Mouse (Mus musculus): Measurements from ENCODE around the gene Lifr.

The Lifr gene

DNA sequence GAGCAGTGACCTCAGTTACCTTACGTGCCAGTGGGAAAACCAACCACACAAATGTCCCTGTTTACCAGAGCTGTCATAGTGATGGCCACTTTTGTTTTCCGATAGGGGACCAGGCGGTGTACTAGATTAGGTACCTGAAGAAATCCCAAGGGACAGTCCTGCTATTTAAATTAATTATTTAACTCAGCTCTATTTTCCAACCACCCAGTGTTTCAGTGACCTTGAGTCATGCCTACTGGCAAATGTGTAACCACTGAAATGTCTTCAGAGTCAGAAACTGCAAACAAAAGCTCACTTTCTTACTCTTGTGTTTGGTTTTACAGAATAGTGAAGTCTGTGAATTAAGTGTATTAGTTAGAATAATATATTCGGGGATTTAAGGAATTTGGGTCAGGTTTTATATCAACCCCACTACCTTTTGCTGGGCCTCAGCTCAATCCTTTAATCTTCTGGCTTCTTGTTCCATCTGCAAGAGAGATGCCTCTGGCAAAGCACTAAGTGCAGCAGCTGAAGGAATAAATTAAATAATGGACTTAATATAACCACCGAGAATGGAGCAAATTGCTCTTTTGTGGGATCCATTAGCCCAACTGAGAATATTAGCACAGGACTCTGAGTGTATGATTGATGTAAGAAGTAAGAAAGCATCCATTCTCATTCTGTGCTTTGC lies 33.5 kb downstream of the Lifr start:
- Histone ChIP-seq H3K9me3 (ENCODE audit: low read length) (peaks cover 3% of the 10 kb centered on the region; the same call in 1 of the 2 replicates), H3K4me3 (replicated peaks; ENCODE audit: low read length) (no peak overlapping the region), H3K36me3 (ENCODE audit: insufficient read depth, low read length) (no peaks in the 10 kb centered on the region), H3K4me1 (replicated peaks; ENCODE audit: low read depth, low read length) (peaks cover 82% of the 10 kb centered on the region), H3K27me3 (ENCODE audit: insufficient read depth, low read length) (no peaks in the 10 kb centered on the region)
- no peak for TF ChIP-seq CTCF (conservative IDR thresholded peaks at IDR 0.05; ENCODE audit: low read length)
- TF ChIP-seq POU5F1 (IDR thresholded peaks at IDR 0.05; ENCODE audit: borderline replicate concordance, low read length) = no peak
- TF ChIP-seq NANOG (IDR thresholded peaks at IDR 0.05; ENCODE audit: borderline replicate concordance, low read length) = no peak

DNA sequence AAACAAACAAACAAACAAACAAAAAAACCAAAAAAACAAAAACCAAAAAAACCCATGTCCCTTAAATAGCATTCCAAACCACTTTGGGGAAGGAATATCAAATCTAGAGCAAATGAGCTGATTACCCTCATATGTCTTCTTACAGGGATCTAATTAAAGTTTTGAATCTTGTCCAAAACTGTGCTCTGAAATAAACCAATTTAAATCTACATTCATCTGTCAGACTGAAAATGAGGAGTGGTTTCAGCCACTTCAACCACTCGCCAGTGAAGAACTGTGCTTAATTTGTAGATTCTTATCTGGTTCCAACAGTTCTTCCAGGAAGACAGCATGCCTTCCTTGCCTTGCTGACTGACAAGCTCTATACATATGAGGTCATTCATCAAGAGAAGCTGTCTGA lies 35.8 kb downstream of the Lifr start:
- peaks cover 6% of the 10 kb centered on the region for H3K36me3 ChIP-seq (ENCODE audit: insufficient read depth, low read length)
- H3K27me3 ChIP-seq (ENCODE audit: insufficient read depth, low read length) = no peaks in the 10 kb centered on the region
- H3K9me3 ChIP-seq (ENCODE audit: low read length) = peaks cover 3% of the 10 kb centered on the region; the same call in 1 of the 2 replicates

DNA sequence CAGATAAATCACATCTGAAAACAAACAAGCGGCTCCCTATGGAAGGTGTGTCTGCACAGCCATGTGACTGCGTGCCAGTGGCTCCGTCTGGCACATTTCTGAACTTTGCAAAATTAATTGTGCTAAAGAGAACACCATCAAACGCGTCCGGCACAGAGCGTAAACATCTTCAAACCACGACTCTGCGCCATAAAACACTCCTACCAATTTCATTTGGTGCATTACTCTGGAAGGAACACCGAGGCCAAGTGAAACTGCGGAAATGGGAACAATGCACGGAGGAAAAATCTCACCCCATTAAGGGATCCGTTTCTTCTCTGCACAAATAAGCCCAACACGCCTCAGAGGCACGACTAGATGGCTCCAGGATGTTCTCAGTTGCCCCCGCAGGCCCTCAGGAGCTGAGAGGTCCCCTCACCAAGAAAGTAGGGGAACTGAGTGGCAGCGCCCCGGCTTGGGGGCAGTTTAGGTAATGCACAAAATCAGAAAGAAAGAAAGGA lies 38.3 kb downstream of the Lifr start:
- Histone ChIP-seq H3K9me3 (ENCODE audit: low read length) (no peaks in the 10 kb centered on the region), H3K4me3 (replicated peaks; ENCODE audit: low read length) (peak overlapping the region; percentile 94), H3K27me3 (ENCODE audit: insufficient read depth, low read length) (no peaks in the 10 kb centered on the region), H3K4me1 (replicated peaks; ENCODE audit: low read depth, low read length) (peaks cover 73% of the 10 kb centered on the region), H3K36me3 (ENCODE audit: insufficient read depth, low read length) (peaks cover 16% of the 10 kb centered on the region)
- TF ChIP-seq POU5F1 (IDR thresholded peaks at IDR 0.05; ENCODE audit: borderline replicate concordance, low read length) (no peak), NANOG (IDR thresholded peaks at IDR 0.05; ENCODE audit: borderline replicate concordance, low read length) (no peak), CTCF (conservative IDR thresholded peaks at IDR 0.05; ENCODE audit: low read length) (no peak)

More for the DNA sequence above, 35.8 kb downstream of the Lifr start:
- no peak overlapping the region for H3K4me3 ChIP-seq (replicated peaks; ENCODE audit: low read length)
- peaks cover 72% of the 10 kb centered on the region for H3K4me1 ChIP-seq (replicated peaks; ENCODE audit: low read depth, low read length)
- no peak for TF ChIP-seq NANOG (IDR thresholded peaks at IDR 0.05; ENCODE audit: borderline replicate concordance, low read length)

DNA sequence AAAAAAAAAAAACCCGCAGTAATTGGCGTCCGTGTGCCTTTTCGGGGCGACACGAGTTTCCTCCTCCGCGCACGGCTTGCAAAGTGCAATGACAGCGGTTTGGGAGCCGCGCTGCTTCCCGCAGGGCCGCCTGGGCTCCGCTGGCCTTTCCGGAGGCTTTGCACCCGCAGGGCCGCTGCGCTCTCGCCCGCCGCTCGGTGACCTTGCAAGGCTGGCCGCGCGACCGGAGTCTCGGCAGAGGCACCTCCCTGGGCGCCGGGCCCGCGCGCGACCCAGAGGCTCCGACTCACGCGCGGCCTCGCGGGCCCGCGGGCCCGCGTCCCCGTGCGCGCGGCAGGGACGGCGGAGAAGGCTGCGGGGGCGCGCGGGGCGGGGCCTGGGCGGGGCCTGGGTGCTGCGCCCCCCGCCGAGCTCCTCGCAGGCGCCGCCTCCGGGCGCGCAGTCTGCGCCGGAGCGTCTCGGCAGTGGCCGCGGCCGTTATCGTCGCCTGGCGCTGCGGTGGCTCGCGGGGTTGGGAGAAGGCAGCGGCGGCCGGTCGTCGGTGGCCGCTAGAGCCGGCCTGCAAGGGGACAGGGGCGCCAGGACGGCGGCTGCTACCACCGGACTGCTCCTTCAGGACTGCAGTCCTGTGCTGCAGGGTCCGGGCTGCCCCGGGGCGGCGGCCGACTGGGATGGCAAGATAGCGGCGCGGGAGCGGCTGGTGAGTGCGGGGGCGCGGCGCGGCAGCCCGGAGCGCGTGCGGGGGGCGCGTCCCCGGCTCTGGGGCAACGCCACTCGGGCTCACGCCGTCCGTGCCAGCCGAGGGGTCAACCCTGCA lies 38.9 kb downstream of the Lifr start:
- Histone ChIP-seq H3K4me3 (replicated peaks; ENCODE audit: low read length) (peak overlapping the region; percentile 94), H3K36me3 (ENCODE audit: insufficient read depth, low read length) (peaks cover 22% of the 10 kb centered on the region), H3K27me3 (ENCODE audit: insufficient read depth, low read length) (no peaks in the 10 kb centered on the region), H3K9me3 (ENCODE audit: low read length) (no peaks in the 10 kb centered on the region), H3K4me1 (replicated peaks; ENCODE audit: low read depth, low read length) (peaks cover 74% of the 10 kb centered on the region)
- TF ChIP-seq NANOG (IDR thresholded peaks at IDR 0.05; ENCODE audit: borderline replicate concordance, low read length) = no peak
- TF ChIP-seq CTCF (conservative IDR thresholded peaks at IDR 0.05; ENCODE audit: low read length) = no peak
- no peak for TF ChIP-seq POU5F1 (IDR thresholded peaks at IDR 0.05; ENCODE audit: borderline replicate concordance, low read length)

DNA sequence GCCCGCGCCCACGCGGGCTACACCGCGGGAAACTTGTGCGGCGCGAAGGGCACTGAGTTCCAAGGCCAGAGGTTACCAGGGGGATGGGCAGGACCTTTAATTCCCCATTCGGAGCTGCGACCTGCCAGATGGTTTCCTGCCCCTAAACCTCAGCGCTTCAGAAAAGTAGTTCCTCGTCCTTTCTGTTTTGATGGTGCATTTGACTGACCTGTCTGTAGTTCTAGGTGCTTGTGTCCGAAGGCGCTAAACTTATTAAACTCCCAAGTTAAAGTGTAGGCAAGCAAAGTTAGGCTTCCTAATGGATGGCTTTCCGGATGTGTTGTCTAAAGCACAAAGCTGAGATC lies 39.5 kb downstream of the Lifr start:
- Histone ChIP-seq H3K36me3 (ENCODE audit: insufficient read depth, low read length) (peaks cover 22% of the 10 kb centered on the region), H3K9me3 (ENCODE audit: low read length) (no peaks in the 10 kb centered on the region), H3K4me3 (replicated peaks; ENCODE audit: low read length) (peak overlapping the region; percentile 94), H3K4me1 (replicated peaks; ENCODE audit: low read depth, low read length) (peaks cover 76% of the 10 kb centered on the region), H3K27me3 (ENCODE audit: insufficient read depth, low read length) (no peaks in the 10 kb centered on the region)
- TF ChIP-seq CTCF (conservative IDR thresholded peaks at IDR 0.05; ENCODE audit: low read length) = no peak
- no peak for TF ChIP-seq NANOG (IDR thresholded peaks at IDR 0.05; ENCODE audit: borderline replicate concordance, low read length)
- TF ChIP-seq POU5F1 (IDR thresholded peaks at IDR 0.05; ENCODE audit: borderline replicate concordance, low read length) = no peak

DNA sequence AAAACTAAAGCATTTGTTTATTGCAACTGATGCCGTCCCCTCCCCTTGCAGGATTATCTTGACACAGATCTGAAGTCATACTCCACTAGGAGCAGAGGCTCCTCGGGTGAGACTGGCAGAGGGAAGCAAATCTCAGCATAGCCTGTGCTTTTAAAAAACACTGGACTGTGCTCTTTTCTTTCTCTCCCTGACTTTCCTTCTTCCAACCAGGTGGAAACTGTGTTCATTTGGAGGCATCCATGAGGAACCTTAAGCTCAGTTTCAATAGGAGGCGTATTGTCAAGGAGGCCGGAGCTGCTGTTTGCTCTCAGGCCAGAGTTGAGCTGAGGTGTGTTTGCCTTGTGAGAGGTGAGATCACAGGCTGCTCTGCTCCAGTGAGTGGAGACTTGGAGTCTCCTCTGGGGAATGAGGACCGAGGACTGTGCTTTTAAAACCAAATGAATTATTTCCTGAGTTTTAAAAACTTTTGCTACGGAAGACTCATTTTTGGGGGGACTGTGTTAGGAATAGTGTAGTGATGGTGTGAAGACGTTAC lies 40.3 kb downstream of the Lifr start:
- Histone ChIP-seq H3K27me3 (ENCODE audit: insufficient read depth, low read length) (no peaks in the 10 kb centered on the region), H3K4me3 (replicated peaks; ENCODE audit: low read length) (peak overlapping the region; percentile 94), H3K4me1 (replicated peaks; ENCODE audit: low read depth, low read length) (peaks cover 78% of the 10 kb centered on the region), H3K9me3 (ENCODE audit: low read length) (no peaks in the 10 kb centered on the region), H3K36me3 (ENCODE audit: insufficient read depth, low read length) (peaks cover 25% of the 10 kb centered on the region)
- TF ChIP-seq NANOG (IDR thresholded peaks at IDR 0.05; ENCODE audit: borderline replicate concordance, low read length) (no peak), POU5F1 (IDR thresholded peaks at IDR 0.05; ENCODE audit: borderline replicate concordance, low read length) (no peak), CTCF (conservative IDR thresholded peaks at IDR 0.05; ENCODE audit: low read length) (no peak)

DNA sequence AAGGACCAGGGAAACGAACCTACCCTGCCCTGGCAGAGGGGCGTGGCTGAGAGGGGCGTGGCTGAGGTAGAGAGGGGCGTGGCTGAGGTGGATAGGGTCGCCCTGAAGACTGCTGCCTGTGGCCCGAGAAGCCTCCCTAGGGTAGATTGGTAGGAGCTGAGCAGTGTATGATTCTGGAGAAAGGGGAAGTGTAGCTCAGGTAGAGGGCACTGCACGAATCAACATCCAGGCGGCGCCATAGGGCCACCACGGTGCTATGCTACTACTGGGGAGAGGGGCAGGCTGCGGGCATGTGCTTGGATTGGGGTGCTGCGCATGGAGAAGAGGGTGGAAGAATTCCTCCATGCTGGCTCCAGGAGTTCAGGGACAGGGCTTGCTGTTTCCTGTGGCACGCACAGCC lies 42.3 kb downstream of the Lifr start:
- Histone ChIP-seq H3K4me1 (replicated peaks; ENCODE audit: low read depth, low read length) (peaks cover 85% of the 10 kb centered on the region), H3K9me3 (ENCODE audit: low read length) (no peaks in the 10 kb centered on the region), H3K27me3 (ENCODE audit: insufficient read depth, low read length) (no peaks in the 10 kb centered on the region), H3K36me3 (ENCODE audit: insufficient read depth, low read length) (peaks cover 34% of the 10 kb centered on the region), H3K4me3 (replicated peaks; ENCODE audit: low read length) (peak overlapping the region; percentile 33)
- no peak for TF ChIP-seq POU5F1 (IDR thresholded peaks at IDR 0.05; ENCODE audit: borderline replicate concordance, low read length)
- peak; percentile 66 for TF ChIP-seq CTCF (conservative IDR thresholded peaks at IDR 0.05; ENCODE audit: low read length)

DNA sequence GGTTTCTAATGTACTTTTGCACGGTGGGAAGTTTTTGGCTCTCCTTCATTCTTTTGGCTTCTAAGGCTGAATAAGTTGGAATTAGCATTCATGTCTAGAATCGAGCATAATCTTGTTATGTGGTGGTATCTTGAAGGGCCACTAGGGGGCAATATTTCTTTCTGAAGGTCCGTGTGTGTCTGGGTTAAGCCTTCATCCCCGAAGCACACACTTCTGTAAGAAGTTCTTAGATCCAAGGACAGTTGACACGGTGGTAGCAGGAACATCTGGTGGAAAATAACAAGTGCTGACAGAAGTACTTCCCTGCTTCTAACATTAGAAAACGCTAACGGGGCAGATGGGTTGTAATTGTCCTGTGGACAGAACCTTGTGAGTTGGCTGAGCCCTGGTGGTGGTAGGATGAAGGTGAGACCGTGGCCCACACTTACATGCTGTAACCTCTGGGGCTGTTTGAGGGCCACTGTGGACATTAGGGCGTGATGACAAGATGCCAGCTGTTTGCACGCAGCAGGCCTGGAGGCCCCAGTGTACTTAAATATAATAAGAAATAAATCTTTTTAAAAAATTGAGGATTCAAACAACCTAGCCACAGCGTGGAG lies 44.1 kb downstream of the Lifr start:
- H3K9me3 ChIP-seq (ENCODE audit: low read length) = no peaks in the 10 kb centered on the region
- peaks cover 47% of the 10 kb centered on the region for H3K36me3 ChIP-seq (ENCODE audit: insufficient read depth, low read length)
- H3K4me1 ChIP-seq (replicated peaks; ENCODE audit: low read depth, low read length) = peaks cover 95% of the 10 kb centered on the region
- TF ChIP-seq NANOG (IDR thresholded peaks at IDR 0.05; ENCODE audit: borderline replicate concordance, low read length) (no peak), CTCF (conservative IDR thresholded peaks at IDR 0.05; ENCODE audit: low read length) (peak; percentile 66)
- 0 out of 2 replicates have a peak overlapping the region, but pooled peaks have one; percentile 26 for H3K4me3 ChIP-seq (replicated peaks; ENCODE audit: low read length)
- no peaks in the 10 kb centered on the region for H3K27me3 ChIP-seq (ENCODE audit: insufficient read depth, low read length)
